Mouse (Mus musculus): Measurements from ENCODE around the gene Slc39a5. TPM values are rescaled to one million over a fixed set of nuclear protein-coding genes. Genes with fewer than 3 reads are reported as not detected.

Slc39a5 gene
- polyA plus RNA-seq, 1 experiment: not detected

- Histone ChIP-seq H3K4me3 (replicated peaks; ENCODE audit: extremely low read depth, low read depth, low read length) (no peak overlapping the region), H3K4me1 (ENCODE audit: control insufficient read depth, insufficient read depth, low read length) (peaks cover 4% of the 10 kb centered on the region; the same call in 1 of the 2 replicates)
- DNase-seq: no peak
- 60% methylated on average over 4 of the region's 4 CpGs for WGBS
- TF ChIP-seq POLR2A (IDR thresholded peaks at IDR 0.05; ENCODE audit: borderline replicate concordance, extremely low read depth, low read depth, low read length) (no peak), CTCF (IDR thresholded peaks at IDR 0.05; ENCODE audit: insufficient read depth, low read length) (no peak)
Observed at GRCm38 (mm10) chr10:128370601-128371000, 30.4 kb downstream of the Slc39a5 start.

DNA sequence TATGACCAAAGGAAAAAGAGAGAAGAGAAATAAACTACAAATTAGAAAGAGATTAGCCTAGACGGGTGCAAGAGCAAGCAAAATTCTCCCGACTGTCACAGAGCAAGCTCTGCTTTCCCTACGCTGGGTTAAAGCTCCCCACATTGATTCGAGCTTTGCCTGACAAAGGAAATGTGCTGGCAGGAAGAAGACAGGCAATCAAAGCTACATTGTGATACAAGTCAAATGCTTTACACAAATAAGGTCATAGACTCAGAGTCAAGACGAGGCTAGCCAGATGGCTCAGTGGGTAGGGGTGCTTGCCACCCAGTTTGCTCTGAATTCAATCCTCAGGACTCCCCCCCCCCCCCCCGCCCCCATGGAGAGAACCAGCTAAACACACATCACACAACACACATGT, 31.0 kb downstream of the Slc39a5 start:
- Histone ChIP-seq H3K4me3 (replicated peaks; ENCODE audit: extremely low read depth, low read depth, low read length) (no peak overlapping the region), H3K4me1 (ENCODE audit: control insufficient read depth, insufficient read depth, low read length) (peaks cover 4% of the 10 kb centered on the region; the same call in 1 of the 2 replicates)
- TF ChIP-seq CTCF (IDR thresholded peaks at IDR 0.05; ENCODE audit: insufficient read depth, low read length) (no peak), POLR2A (IDR thresholded peaks at IDR 0.05; ENCODE audit: borderline replicate concordance, extremely low read depth, low read depth, low read length) (no peak)
- 57% methylated on average over 6 of the region's 6 CpGs for WGBS
- DNase-seq: no peak

DNA sequence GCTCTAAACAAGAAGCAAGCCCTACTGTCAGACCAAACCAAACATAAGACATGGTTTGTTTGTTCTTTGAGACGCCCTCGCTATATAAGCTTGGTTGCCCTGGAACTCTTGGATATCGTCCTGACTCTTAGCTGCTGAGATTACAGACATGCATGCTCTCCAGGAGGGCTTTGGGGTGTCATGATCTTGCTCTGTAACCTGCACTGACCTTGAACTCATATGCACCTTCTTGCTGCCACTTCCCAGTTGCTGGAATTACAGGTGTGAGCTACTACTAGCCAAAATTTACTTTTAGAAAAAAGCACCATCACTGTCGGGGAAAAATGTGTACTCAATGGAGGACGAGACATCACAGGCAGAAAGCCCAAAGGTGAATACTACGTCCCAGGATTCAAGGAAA, 31.4 kb downstream of the Slc39a5 start:
- TF ChIP-seq CTCF (IDR thresholded peaks at IDR 0.05; ENCODE audit: insufficient read depth, low read length) (no peak), POLR2A (IDR thresholded peaks at IDR 0.05; ENCODE audit: borderline replicate concordance, extremely low read depth, low read depth, low read length) (no peak)
- 62% methylated on average over 6 of the region's 6 CpGs for WGBS
- no peak overlapping the region for H3K4me3 ChIP-seq (replicated peaks; ENCODE audit: extremely low read depth, low read depth, low read length)
- peaks cover 4% of the 10 kb centered on the region; the same call in 1 of the 2 replicates for H3K4me1 ChIP-seq (ENCODE audit: control insufficient read depth, insufficient read depth, low read length)
- no peak for DNase-seq

GRCm38 (mm10) chr10:128369218-128369543, 31.8 kb downstream of the Slc39a5 start:
- peaks cover 4% of the 10 kb centered on the region; the same call in 1 of the 2 replicates for H3K4me1 ChIP-seq (ENCODE audit: control insufficient read depth, insufficient read depth, low read length)
- DNase-seq: no peak
- TF ChIP-seq POLR2A (IDR thresholded peaks at IDR 0.05; ENCODE audit: borderline replicate concordance, extremely low read depth, low read depth, low read length) (no peak), CTCF (IDR thresholded peaks at IDR 0.05; ENCODE audit: insufficient read depth, low read length) (no peak)
- peak overlapping the region; percentile 86 for H3K4me3 ChIP-seq (replicated peaks; ENCODE audit: extremely low read depth, low read depth, low read length)
- 2% methylated on average over 9 of the region's 9 CpGs for WGBS

DNA sequence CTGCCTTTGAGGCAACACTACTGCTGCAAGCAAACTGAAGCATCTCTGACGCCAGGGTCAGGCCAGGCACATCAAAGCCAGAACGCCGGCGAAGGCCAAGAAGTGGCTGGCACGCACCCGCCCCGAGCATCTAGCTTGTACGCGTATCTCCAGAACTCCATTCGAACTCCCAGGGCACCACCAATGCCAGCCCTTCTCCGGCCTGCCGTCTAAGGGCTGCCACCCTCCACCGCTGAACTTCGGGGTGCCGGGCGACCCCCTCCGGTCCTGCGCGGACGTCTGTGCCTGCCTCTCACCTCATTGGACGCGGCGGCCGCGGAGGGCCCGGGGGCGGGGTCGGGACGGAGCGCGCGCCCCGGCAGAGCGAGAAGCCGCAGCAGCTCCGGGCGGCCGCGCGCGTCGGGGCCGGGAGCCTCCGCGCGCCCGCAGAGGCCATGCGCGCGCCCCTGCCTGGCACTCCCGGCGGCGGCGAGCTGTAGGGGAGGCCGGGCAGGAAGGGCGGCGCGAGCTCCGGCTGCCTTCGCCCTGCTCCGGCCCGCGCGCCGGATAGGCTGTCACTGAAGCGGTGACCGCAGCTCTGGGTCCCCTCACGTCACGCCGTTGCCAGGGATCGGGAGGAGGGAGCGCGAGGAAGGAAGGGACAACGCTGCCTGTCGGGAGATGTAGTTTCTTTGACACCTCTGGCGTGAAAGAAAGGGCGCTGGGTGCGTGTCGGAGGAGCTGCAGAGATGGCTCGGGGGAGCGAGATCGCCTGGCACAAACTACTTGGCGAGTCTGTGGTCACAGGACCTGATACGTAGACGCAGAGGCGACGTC, 32.4 kb downstream of the Slc39a5 start, which contains the start of gene Coq10a:
Gene Coq10a (minus strand): TSS at position 596 of the 816 bp plus-strand sequence.
- TF ChIP-seq CTCF (IDR thresholded peaks at IDR 0.05; ENCODE audit: insufficient read depth, low read length): no peak
- TF ChIP-seq POLR2A (IDR thresholded peaks at IDR 0.05; ENCODE audit: borderline replicate concordance, extremely low read depth, low read depth, low read length): peak; percentile 98
- under 1% methylated on average over 87 of the region's 87 CpGs for WGBS
- peaks cover 4% of the 10 kb centered on the region; the same call in 1 of the 2 replicates for H3K4me1 ChIP-seq (ENCODE audit: control insufficient read depth, insufficient read depth, low read length)
- peak; percentile 90 for DNase-seq
- H3K4me3 ChIP-seq (replicated peaks; ENCODE audit: extremely low read depth, low read depth, low read length): peak within 1 kb of the TSS; percentile 86

- WGBS: 12% methylated on average over 19 of the region's 19 CpGs
- TF ChIP-seq CTCF (IDR thresholded peaks at IDR 0.05; ENCODE audit: insufficient read depth, low read length) (no peak), POLR2A (IDR thresholded peaks at IDR 0.05; ENCODE audit: borderline replicate concordance, extremely low read depth, low read depth, low read length) (no peak)
Observed at GRCm38 (mm10) chr10:128367899-128368401, 33.1 kb downstream of the Slc39a5 start.

GRCm38 (mm10) chr10:128362568-128362967, 38.5 kb downstream of the Slc39a5 start:
- DNase-seq: no peak
- peak; percentile 16; the same call in 1 of the 2 replicates for TF ChIP-seq CTCF (IDR thresholded peaks at IDR 0.05; ENCODE audit: insufficient read depth, low read length)
- TF ChIP-seq POLR2A (IDR thresholded peaks at IDR 0.05; ENCODE audit: borderline replicate concordance, extremely low read depth, low read depth, low read length): no peak
- WGBS: 46% methylated on average over 3 of the region's 3 CpGs
- H3K4me1 ChIP-seq (ENCODE audit: control insufficient read depth, insufficient read depth, low read length): no peaks in the 10 kb centered on the region
- H3K4me3 ChIP-seq (replicated peaks; ENCODE audit: extremely low read depth, low read depth, low read length): no peak overlapping the region

More at GRCm38 (mm10) chr10:128367899-128368401, 33.1 kb downstream of the Slc39a5 start:
- Histone ChIP-seq H3K4me3 (replicated peaks; ENCODE audit: extremely low read depth, low read depth, low read length) (peak overlapping the region; percentile 86), H3K4me1 (ENCODE audit: control insufficient read depth, insufficient read depth, low read length) (peaks cover 4% of the 10 kb centered on the region; the same call in 1 of the 2 replicates)
- no peak for DNase-seq

DNA sequence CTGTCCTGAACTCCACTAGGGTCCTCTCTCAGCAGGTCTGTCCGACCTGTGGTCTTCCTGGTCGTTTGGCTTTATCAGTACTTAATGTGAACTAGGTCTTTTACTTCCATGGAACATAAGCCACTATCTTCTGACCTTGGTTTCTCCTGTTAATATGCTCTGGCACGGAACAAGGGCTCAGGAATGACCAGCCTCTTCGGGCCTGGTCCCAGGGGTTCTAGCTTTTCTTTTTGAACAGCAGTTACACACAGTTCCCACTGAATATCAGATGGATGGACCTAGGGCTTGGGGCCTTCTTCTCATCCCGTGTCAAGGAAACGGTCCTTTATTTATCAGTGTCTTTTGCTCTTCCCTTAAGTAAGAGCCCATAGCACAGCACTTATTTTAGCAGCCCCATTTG, 39.2 kb downstream of the Slc39a5 start:
- no peak for DNase-seq
- WGBS: 83% methylated on average over 6 of the region's 6 CpGs
- no peak overlapping the region for H3K4me3 ChIP-seq (replicated peaks; ENCODE audit: extremely low read depth, low read depth, low read length)
- H3K4me1 ChIP-seq (ENCODE audit: control insufficient read depth, insufficient read depth, low read length): no peaks in the 10 kb centered on the region
- TF ChIP-seq POLR2A (IDR thresholded peaks at IDR 0.05; ENCODE audit: borderline replicate concordance, extremely low read depth, low read depth, low read length): no peak
- no peak for TF ChIP-seq CTCF (IDR thresholded peaks at IDR 0.05; ENCODE audit: insufficient read depth, low read length)

DNA sequence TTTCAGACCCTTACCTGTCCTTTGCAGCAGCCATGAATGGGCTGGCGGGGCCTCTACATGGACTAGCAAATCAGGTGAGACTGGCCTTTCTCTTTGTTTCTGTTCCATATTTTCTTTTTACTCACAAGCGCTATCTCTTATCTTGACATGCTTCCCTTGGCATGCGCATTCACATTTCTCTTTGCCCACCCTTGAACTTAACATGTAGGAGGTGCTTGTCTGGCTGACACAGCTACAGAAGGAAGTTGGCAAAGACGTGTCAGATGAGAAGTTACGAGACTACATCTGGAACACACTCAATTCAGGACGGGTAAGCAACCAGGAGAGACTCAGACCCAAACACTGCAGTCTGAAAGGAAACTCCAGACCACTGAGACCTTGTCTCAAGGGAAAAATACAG, 41.8 kb downstream of the Slc39a5 start:
- no peak overlapping the region for H3K4me3 ChIP-seq (replicated peaks; ENCODE audit: extremely low read depth, low read depth, low read length)
- DNase-seq: no peak
- H3K4me1 ChIP-seq (ENCODE audit: control insufficient read depth, insufficient read depth, low read length): no peaks in the 10 kb centered on the region
- 82% methylated on average over 6 of the region's 6 CpGs for WGBS
- TF ChIP-seq POLR2A (IDR thresholded peaks at IDR 0.05; ENCODE audit: borderline replicate concordance, extremely low read depth, low read depth, low read length): no peak
- TF ChIP-seq CTCF (IDR thresholded peaks at IDR 0.05; ENCODE audit: insufficient read depth, low read length): no peak
